ENCODE assay signal across 10 mouse cellular contexts in genomic region chr17:44030776-44031587, GRCm38 (mm10). TPM values are rescaled to one million over a fixed set of nuclear protein-coding genes. Genes with fewer than 3 reads are reported as not detected.
DNase-seq lines count a peak whose midpoint lies in the region; ATAC-seq lines count a peak whose summit lies in the region.
"Had no signal": no experiment of that assay in that cellular context is flagged by ENCODE, and none has a peak within 500 bp of the region (broad histone marks: within the 10 kb centered on the region; RNA-seq: fewer than 3 reads in every experiment).

No protein-coding gene starts in this region.

- 0 out of 2 replicates have a peak, but pooled peaks have one; percentile 24 for ATAC-seq in cerebellum, adult (ENCODE audit: insufficient number of reproducible peaks, low FRiP score, low TSS enrichment)
- ATAC-seq in kidney, embryonic 14.5 days (ENCODE audit: low FRiP score, low TSS enrichment), result no peak
- ATAC-seq: forebrain, embryonic 15.5 days had no signal

- H3K4me3 ChIP-seq in kidney, embryonic 14.5 days (ENCODE audit: low read length), result no peak overlapping the region
- H3K4me3 ChIP-seq: forebrain, embryonic 15.5 days; megakaryocyte, embryonic 14.5 days had no signal

- H3K36me3 ChIP-seq in kidney, embryonic 14.5 days (ENCODE audit: control insufficient read depth, insufficient read depth, low read length), result no peaks in the 10 kb centered on the region
- H3K36me3 ChIP-seq: forebrain, embryonic 15.5 days had no signal

- no peak for DNase-seq in cerebellum, postnatal 4 days (ENCODE audit: low spot score in 2 of 2)
- DNase-seq in kidney, adult 9 months, result peak; percentile 29
- peak; percentile 90 for DNase-seq in NIH3T3 (ENCODE audit: low read depth)
- DNase-seq in heart, postnatal 14 days, result peak; percentile 23 to 29
- no peak for DNase-seq in yolk sac, embryonic 10.5 days (ENCODE audit: low spot score)
- DNase-seq in lung, postnatal 14 days, result no peak

- no peaks in the 10 kb centered on the region for H3K9me3 ChIP-seq in kidney, embryonic 14.5 days (ENCODE audit: control insufficient read depth, low read length)
- H3K9me3 ChIP-seq: forebrain, embryonic 15.5 days had no signal

- H3K4me1 ChIP-seq in kidney, embryonic 14.5 days (ENCODE audit: control insufficient read depth, insufficient read depth, low read length), result 0 out of 2 replicates have a peak, but pooled peaks cover 4% of the 10 kb centered on the region
- H3K4me1 ChIP-seq: megakaryocyte, embryonic 14.5 days had no signal

- intact Hi-C loops in heart, postnatal 14 days (cut with DNase I), result loop anchor here (5.0 to 10.0 kb wide), 2 partner anchors 84 to 236 kb away; no protein-coding TSS in a partner anchor

- H3K27me3 ChIP-seq in kidney, embryonic 14.5 days (ENCODE audit: control insufficient read depth, insufficient read depth, low read length), result no peaks in the 10 kb centered on the region
- H3K27me3 ChIP-seq: forebrain, embryonic 15.5 days had no signal

- no peak overlapping the region for H3K9ac ChIP-seq in kidney, embryonic 14.5 days (ENCODE audit: low read depth, low read length)
- H3K9ac ChIP-seq: forebrain, embryonic 15.5 days had no signal

- no peak overlapping the region for H3K4me2 ChIP-seq in kidney, embryonic 14.5 days (replicated peaks; ENCODE audit: low read depth, low read length)
- H3K4me2 ChIP-seq: forebrain, embryonic 15.5 days had no signal

- 72% methylated on average over 3 of the region's 3 CpGs for WGBS in kidney, embryonic 14.5 days

- H3K27ac ChIP-seq in kidney, embryonic 14.5 days (ENCODE audit: low read depth, low read length), result no peak overlapping the region
- H3K27ac ChIP-seq: forebrain, embryonic 15.5 days had no signal

RNA-seq across cellular contexts. Expression of gene Enpp5, which starts 47.6 kb away (rescaled TPM):
- polyA plus RNA-seq in kidney, embryonic 14.5 days (2014; fragmentation: Nextera tagmentation; extraction: Ambion mirVana), result 11.8 and 12.5 TPM in 2 replicates
- 10 to 100 TPM in 1 of 2 experiments, 1 to 10 TPM in 1; 9.0 to 10.3 TPM for total RNA-seq in heart, postnatal 14 days (2021)

Comparison
In these comparisons a context has a peak if more than half of its experiments do, and no peak if none do; other contexts are left out.
1. DNase-seq: peak in kidney, adult 9 months (single experiment), NIH3T3 (single experiment) and heart, postnatal 14 days (2 of 2); none in cerebellum, postnatal 4 days (0 of 2), yolk sac, embryonic 10.5 days (single experiment) and lung, postnatal 14 days (single experiment).